Mouse (Mus musculus) activated CD4-positive, CD25-positive, alpha-beta regulatory T cell, adult 4 months (primary cell): ENCODE data around the gene Dnah11. TPM values are rescaled to one million over a fixed set of nuclear protein-coding genes. Genes with fewer than 3 reads are reported as not detected.

Experiments
- ATAC-seq: one replicate; pipeline ENCODE4 v1.8.0; 2017
- polyA plus RNA-seq, 2 experiments: library from polyadenylated mRNA; unstranded; fragments of 100-300 nt; shearing (Covaris generic); gene quantifications; one replicate each; pipeline ENCODE4 v1.2.1; 2017

Dnah11 gene
- polyA plus RNA-seq, 2 experiments from 2014 or later = 0.04 to 0.14 TPM

DNA sequence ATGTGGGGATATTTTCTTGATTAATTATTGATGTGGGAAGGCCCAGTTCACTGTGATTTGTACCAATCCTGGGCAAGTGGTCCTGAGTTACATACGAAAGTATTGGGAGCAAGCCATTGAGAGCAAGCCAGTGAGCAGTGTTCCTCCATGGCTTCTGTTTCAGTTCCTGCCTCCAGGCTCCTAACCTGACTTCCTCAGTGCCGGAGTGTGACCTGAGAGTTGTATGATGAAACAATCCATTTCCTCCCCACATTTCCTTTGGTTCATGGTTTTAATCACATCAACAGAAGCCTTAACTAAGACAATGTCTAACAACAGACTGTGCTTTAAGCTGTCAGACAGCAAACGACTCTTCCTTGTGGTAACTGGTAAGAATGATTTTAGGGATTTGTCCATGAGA, 114.0 kb downstream of the Dnah11 start:
- ATAC-seq = no peak

DNA sequence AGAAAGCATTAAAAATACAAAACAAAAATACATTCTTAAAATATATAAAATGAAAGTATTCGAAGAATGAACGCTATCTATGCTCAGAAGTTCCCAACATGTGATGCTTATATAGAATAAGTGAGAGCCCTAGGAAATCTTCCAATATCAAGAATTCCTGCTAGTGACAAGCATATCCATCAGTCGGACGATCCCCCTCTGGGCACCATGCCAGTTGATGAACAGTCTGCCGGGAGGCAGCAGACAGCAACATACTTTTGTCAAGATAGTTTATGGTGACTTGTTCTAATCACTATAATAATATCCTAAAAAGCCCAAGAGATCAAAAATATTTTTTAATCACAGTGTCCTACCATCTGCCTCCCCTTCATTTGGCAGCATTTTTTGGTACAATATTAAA, 114.7 kb downstream of the Dnah11 start:
- no peak for ATAC-seq

DNA sequence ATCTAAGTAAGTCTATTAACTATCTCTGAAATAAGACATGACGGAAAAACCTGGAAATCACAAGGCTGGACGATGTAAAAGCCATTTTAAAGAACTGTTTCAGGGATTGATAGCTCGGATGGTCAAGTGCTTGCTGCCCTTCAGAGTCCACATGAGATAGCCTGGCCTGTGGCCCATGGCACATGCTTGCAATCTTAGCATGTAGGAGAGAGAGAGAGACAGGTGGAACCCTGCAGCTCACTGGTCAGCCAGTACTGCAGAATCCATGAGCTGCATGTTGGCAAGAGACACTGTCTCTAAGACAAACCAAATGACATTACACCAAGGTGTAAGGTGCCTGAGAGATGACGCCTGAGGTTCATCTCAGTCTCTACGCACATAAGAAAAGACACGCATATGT, 118.4 kb downstream of the Dnah11 start:
- ATAC-seq = no peak

DNA sequence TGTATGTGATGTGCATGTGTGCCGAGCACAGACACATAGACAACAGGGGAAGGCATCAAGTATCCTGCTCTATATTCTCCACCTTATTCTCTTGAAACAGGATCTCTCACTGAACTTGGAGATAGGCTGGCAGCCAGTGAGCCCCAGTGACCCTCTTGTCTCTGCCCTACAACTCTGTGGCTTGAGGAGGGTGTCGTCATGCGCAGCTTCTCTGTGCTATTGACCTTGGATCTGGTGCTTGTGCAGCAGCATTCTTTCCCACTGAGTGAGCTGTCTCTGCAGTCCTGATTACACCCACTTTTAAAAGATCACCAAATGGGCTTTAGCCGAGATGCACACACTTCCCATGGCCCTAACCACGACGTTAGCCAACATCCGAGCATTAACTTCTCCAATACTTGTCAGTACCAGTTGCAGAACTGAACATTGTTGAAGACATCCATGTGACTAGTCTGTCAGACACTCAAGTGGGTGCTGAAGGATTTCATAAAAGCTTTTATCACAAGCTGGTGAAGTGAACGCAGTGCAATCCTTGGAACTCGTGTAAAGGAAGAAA, 120.3 kb downstream of the Dnah11 start:
- no peak for ATAC-seq

DNA sequence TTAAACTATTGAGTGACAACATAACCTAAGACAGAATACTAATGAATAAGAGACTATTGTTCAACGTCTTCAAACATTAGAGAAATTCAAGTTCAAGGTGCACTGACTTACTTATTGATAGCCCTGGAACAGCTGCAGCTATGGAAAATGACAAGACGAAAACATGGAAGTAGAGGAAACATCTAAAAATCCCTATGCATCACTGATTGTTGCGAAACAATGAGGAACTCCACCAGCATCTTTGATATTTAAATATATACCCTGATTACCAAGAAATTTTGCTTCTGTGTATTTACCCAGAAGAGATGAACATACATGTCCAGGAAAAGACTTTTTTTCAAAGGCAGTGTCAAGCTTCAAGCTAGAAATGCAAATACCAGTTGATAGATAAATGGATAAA, 122.0 kb downstream of the Dnah11 start:
- no peak for ATAC-seq

DNA sequence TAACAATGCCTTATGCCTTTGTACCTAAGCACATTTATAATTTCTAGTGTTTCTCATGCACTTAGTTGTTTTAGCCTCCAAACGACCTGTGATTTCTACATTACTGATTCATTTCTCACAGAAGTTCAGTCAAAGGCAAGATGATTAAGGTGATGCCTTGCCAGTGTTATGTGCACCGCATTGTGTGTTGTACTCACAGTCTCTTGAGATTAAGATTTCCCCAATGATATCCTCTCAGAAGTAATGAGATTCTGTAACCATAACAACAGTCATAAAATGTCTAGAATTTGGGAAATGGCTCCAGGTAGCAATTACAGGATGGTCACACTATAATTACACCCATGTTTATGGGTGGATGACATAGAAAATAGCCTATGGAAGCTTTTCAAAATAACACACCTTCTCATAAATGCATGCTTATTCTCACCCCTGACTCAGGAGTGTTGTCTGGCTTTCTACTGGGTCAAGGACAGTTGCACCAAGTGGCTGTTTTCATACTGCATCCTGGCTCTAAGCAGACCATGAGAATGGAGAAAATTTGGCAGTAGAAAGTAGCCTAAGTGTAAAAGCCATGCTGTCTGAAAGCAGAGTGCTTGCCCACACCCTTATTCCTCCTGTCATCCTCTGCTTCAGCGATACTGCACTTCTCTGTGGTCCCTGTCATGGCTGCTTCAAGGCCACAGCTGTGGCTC, 126.5 kb downstream of the Dnah11 start:
- no peak for ATAC-seq

DNA sequence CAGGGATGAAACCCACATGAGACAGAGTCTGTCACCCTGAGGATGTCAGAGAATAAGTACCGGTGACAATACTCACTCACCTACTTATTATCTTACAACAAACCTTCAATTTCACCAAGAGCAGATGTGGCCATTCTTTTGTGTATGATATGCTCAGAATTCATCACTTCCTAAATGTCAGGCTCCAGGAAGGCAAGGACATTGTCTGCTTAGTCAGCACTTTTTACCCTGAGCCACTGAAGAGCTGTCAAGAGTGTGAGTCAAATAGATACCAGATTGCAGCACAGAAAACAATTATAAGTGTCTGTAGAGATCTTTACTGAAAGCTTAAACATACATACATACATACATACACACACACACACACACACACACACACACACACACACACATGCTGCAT, 127.2 kb downstream of the Dnah11 start:
- ATAC-seq = no peak

DNA sequence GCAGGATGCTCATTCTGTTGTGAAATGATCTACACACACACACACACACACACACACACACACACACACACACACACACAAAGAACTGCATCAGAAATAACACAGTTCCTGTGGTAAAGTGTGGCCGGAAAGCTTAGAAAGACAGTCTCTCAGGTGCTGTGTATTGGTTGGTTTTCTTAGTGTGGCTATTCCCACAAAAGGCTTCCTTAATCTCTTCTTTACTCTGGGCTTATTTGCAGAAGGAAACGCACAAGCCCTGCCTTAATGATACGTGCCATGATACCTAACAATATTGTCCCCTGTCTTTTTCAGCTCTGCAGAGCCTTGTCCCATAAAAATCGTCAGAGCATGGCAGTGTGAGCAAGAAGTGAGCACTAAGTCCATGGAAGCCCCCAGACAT, 130.1 kb downstream of the Dnah11 start:
- no peak for ATAC-seq

DNA sequence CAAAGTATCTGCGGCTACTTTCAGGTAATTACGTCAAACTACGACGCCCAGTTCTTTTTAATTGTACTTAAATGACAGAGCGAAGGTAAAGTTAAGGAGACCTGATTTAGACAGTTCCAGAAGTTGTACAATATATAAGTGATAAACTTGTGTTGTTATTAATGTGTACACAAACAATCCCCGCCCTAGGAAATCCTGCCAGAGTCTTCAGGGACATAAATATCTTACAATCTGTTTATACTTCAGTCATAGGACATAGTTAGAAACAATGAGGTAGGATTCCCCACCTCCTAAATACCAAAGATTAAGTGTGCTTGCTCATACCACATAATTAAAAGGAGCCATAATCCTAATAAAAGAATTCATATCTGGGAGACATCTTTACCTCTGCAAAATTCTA, 136.5 kb downstream of the Dnah11 start:
- no peak for ATAC-seq

DNA sequence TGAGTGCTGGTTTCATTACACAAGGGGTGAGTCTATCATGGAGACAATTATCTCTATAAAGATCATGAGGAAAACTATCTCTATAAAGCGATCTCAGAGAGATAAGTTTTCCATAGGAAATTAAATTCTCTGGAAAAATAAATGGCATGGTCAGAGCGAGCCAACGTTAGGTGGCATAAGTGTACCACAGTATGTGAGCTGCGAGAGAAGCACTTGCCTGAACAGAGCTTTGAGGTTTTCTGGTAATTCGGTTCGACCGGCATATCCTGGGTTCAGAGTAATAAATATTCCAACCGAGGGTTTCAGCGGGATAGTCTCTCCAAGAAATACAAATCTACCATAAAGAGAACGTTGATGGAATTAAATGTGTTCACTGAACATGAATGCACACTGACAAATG, 142.0 kb downstream of the Dnah11 start:
- ATAC-seq = no peak

DNA sequence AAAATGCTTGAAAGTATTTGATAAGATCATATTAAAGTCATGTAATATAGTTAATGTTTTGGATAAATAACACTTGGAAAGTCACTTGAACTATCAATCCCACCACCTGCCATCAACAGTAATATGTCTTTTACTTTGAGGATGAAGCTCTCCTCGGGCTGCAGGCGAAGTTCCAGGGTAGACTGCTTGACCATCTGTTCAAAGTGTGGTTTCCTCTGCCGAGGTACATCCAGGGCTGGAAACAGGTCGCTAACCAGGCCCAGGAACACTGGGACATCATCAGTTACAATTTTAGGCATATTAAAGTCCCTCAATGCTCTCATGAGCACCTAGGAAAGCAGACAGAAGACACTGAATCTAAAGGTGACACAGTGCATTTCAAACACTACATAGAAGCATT, 153.5 kb downstream of the Dnah11 start:
- no peak for ATAC-seq

DNA sequence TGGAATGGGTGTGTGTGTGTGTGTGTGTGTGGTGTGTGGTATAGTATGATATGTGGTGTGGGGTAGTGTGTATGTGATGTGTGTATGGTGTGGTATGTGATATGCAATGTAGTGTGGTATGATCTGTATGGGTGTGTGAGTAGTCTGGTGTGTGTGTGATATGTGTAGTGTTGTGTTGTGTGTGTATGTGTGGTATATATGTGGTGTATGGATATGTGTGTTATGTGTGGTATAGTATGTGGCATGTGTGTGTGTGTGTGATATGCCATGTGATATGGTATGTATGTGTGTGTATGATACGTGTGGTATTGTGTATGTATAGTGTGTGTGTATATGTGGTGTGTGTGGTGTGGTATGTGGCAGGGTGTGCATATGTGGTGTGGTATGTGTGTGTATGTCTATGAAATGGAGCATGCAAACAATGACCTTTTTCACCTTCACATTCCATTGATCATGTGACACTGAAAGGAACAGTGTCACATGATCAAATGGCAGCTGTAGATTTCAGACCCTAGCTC, 155.7 kb downstream of the Dnah11 start:
- no peak for ATAC-seq

DNA sequence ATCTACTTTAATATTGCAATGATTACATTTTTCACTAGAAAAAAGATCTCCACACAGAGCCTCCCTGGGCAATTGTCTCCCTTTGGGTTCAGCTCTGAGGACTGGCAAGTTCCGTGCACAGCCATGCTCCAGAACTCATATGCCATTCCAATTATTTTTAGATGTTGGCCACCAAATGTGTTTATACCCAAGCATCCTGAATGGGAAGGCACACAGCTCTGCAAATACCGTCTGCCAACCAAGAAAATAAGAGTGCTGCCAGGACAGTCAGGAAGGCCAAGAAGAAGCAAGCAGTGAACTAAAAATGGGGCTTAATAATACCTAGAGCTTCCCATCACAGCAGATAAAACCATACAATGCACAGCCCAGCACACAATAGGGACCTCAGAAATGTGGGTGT, 156.6 kb downstream of the Dnah11 start:
- ATAC-seq = no peak

DNA sequence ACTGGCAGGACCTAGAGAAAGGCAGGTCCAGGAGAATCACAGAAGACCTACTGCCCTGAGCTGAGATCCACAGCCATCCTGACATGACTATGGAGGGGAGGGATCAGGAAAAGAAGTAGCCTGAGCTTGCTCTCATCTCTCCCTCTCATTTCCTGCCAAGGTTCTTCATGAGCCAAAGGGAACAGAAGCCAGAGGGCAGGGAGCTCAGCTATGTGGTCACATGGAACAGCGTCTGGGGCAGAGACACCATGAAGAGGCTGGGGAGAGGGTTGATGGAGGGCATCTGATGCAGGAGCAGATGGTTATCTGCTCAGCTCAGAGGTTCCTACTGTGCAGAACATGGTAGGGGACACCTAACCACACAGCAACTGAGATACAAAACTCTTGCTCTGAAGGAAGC, 163.9 kb downstream of the Dnah11 start:
- ATAC-seq = no peak

DNA sequence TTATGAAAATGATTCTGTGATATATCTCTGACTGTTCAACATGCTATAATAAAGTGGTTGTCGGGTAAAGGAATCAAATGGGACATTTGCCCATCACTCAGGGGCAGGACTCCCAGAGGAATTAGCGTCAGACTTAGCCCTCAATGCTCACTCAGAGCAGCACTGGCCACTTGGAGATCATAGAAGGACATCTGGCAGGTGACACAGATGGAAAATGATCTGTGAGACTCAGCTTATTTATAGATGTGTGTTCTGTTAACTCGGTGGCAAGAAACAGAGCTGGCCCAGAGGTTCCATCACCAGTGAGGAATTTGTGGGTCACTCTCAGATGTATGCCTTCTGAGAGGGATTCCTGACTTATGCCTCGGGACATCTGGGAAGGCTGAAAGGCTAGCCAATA, 173.1 kb downstream of the Dnah11 start:
- no peak for ATAC-seq

DNA sequence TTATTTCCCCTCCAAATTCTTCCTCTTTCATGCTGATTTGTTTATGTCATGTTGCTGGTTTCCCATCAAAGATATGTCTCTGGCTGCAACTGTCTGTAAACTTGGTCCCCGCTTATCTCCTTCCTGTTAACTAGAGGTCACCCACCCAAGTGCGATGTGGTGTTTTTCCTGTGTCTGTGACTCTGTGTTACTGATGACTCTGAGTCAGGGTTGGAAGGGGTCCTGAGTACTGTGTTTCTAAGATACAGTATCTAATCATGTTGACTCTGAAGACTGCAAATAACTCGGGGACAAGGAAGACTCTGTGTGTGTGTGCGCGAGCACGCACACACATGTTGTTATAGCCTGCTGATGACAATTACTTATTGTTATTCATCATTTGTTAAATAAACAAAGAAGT, 179.9 kb downstream of the Dnah11 start:
- no peak for ATAC-seq

DNA sequence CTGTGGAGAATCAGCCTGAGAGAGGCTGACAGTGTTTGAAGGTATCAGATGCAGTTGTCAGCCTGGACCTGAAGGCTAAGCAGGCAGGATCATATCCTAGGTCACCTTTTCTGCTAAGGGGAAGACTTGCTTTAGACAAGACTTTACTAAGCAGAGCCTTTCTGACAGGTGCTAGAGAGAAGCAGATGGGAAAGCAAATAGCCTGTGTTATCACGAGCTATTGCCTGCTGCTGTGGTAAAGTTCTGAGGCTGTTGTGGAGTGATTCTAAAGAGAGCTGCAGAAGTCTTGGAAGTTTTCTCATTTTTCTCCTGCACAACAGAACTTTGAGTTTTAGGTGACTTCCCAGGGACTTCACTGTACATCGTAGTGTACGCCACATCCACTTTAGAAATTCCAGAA, 185.0 kb downstream of the Dnah11 start:
- ATAC-seq = no peak

DNA sequence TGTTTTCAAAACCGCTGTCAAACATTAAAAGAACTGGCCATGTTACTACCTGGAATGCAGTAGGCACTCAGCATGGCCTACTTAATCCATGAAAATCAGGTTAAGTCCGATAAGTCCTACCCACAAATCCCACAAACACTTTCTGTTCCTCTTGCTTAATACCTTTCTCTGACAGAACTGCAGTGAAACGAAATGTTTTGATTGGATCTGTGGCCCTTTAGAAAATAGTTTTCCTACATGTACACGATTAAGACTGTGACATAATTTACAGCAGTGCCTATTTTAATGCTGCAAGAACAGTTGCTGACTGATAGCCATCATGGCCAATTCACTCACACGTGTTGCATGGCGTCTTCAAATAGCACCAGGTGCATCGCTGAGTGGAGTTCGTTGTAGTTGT, 186.9 kb downstream of the Dnah11 start:
- ATAC-seq = no peak

DNA sequence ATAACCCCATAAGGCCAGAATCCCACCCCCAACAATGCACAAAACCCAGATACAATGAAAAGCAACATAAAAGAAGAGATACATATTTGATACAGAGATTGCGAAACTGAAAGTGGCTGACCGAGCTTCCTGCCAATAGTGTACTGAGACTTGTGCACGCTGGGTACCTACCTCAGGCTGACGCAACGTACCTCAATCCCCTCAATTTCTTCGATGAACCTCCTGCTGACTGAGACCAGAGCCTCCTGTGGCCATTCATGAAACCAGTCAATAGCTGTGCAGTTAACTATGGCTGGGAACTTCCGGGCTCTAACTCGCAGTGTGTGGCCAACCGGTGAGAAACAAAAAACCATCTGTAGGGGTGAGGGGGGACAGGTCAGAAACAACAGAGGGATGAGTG, 203.9 kb downstream of the Dnah11 start:
- ATAC-seq = peak; percentile 85

DNA sequence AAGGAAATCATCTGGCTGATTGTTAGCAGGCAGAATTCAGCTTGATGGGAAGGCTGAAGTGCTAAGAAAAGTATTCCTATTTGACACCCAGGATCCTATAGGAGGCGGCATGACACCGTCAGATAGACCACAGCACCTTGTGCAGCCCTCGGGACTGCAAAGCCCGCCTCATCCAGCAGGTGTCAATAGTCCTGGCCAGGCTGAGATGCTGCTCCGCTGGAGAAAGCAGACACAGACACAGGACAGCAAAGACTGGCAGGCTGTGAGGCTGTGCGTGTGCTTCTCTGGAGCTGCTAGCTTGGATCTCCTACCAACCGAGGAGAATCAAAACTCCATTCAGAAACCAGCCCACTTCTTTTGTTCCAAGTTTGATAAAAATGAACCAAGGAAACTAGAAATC, 205.3 kb downstream of the Dnah11 start:
- peak; percentile 90 for ATAC-seq

DNA sequence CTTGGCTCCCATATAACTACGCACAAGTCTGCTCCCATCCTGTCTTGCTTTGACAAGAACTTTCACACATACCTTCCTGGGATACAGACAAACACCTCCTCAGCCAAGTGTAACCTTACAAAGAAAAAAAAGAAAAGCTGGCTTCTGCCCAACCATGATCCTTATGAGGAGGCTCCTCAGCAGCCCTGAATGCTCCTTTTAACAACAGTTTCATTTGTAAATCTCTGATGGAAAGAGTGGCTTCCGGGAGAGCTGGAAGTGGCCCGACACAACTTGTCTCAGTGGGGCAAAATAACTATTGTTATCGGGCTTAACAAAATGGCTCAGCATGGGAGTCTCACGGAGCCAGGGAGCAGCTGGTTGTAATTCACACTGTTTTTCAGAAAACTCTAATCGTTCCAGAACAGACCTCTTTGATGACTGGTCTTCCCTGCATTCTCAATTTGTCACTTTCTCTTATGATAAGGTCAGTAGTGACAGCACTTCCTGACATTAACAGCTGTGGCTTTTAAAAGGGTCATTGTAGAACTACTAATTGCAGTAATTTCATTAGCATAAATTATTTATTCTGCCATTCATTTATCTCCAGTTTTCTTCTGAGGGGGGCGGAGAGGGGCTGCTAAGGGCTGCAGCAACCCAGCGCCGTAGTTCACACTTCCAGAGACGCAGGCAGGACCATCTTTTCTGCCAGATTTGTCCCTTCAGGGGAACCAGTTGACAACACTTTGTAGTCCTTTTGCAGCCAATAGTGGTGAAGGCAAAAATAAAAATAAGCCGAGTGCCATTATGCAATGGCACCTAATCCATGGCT, 209.6 kb downstream of the Dnah11 start:
- no peak for ATAC-seq

DNA sequence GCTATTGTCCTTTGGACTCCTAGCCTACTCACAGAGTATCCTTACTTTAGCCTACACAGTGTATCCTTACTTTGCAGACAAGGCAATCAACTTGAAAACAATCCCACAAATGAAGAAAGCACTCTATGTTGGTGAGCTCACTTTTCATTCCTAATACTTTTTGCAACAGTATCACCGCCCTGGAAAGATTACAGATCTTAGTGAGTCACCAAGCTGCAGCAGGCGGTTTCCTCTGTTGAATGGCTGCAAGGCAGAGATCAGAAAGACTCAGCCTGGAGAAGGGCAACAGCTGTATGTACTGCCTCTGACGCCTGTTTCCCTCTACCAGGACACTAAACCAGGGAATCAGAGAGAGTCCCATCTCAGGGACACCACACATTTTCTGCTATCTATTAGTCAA, 218.5 kb downstream of the Dnah11 start:
- no peak for ATAC-seq

DNA sequence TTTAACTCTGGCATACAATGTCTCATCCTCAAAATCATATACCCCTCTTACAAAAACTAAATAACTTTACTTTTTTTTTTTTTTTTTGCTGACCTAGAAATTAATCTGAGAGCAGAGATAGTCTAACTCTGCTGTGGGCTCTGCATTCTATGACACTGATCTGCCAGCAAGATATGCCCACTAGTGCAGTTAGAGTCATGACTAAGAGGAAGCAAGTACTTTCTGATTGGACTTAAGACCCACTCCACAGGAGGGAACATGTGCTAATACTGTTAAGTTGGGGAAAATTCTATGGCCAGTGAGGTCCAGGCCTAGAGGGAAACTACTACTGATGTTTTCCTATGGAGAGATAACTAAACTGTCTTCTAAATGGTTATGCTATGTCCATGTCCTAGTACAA, 225.1 kb downstream of the Dnah11 start:
- no peak for ATAC-seq

DNA sequence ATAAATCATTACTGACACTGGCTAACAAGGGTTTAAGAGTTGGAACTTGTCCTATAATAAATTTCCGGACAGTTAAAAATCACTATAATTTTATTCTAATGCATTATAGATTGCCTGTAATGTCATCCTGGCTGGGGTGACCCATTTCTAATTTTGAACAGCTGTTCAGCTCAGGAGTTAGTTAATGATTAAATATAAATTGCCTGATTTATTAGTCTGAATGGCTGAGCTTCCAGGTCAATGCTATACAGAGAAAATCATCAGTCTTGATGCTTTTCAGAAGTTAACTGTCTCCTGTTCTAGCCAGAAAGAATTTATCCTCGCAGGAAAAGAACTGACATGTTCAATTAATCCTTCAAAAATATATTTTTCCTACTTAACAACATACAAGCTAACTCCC, 236.1 kb downstream of the Dnah11 start:
- no peak for ATAC-seq
